Mouse (Mus musculus) cerebellum, postnatal 4 days (tissue): ENCODE results near the gene Mob3c.
A peak's percentile ranks its signal among the peaks of the same experiment; 100 is the strongest.

ENCODE experiments used
- DNase-seq, 2 experiments: peaks; one replicate each; pipeline ENCODE4 v3.0.0; 2022; ENCODE audit warnings: low spot score in 2 of 2, mixed read lengths in 1 of 2

Gene Mob3c

DNA sequence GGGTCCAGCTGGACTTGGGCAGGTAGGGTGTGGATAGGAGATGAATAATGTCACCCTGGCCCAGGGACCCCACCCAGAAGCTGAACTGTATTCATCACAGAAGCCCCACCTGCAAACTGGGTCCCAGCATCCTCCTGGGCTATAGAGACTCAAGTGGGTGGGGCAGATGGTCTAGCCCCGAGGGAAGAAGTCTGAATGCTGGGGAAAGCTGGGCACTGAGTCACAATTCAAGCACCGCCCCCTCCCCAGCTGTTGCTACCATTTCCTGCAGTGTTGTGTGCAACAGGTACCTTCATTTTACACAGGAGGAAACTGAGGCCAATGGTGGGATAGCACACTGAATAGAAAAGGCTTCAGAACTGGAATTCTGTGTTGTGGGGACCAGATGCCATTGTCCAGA, 4.1 kb downstream of the Mob3c start:
- DNase-seq = no peak

DNA sequence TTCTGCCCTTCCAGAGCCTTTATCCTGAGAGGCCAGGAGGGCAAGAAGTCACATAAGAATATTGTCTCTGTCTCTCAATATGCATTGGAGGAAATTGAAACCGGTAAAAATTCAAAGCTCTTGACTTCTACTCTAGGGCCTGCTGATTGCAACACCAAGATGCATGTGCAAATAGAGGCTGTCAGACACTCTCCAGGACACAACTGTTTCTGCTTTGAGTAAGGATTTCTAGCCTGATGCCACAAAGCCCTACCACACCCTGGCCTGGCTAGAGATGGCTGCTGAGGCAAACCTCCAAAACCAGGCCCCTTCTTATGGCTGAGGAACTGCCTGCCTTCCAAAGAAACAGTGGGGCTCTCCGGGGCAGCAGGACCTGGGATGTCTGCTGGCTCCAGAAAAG, 7.7 kb downstream of the Mob3c start:
- no peak for DNase-seq

DNA sequence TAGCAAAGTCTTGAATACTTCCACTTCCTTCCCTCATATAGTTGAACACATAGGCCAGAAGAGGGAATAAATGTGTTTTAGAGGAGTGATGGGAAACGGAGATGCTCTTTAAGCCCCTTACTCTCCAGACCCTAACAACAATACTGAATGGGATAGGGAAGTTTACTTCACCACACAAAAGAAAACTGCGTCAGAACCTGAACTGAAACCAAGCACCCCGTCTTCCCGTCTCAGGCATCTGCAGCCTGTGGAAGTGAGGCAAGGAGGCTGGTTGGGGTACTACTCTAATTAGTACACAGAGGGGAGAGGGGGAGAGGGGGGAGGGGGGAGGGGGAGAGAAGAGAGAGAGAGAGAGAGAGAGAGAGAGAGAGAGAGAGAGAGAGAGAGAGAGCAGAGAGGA, 10.3 kb downstream of the Mob3c start:
- DNase-seq = no peak

- peak; percentile 73 to 83 for DNase-seq
Measured at GRCm38 (mm10) chr4:115838696-115839641, 11.1 kb downstream of the Mob3c start, which contains the start of gene Mknk1. TSS of gene Mknk1 (plus strand) at chr4:115839198.

DNA sequence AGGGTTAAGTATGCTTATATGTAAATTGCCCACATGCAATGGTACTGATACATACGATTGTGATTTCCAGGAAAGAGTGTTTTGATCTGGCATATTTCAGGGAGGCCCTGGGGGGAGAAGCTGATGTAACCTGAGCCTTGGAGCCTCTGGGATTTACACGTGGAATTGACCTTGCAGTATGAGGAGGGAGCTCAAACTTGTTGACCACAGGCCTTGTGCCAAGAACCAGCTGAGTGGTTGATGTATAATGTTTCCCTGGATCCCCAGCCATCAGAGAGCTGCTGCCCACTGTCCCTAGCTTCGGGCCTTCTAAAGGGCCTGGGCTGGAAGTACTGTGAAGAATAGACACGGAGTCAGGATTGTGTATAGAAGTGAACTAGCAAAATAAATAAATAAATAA, 12.1 kb downstream of the Mob3c start:
- no peak for DNase-seq

DNA sequence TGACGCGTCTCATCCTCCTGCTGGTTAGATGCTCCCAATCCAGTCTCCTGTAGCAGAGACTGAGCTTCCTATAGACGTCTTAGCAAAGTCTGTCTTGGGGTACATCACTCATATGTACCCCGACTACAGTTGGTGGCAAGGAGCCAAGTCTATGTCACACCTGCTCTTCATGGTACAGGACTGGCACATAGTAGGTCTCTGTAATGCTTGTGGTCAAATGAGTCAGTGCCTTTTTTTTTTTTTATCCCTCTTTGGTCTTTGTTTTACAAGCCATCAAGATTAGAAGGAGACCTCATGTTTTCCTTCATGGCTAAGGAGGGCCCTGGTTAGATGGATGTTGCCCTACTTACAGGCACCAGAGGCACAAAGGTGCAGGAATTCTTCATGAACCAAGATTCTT, 12.9 kb downstream of the Mob3c start:
- no peak for DNase-seq

GRCm38 (mm10) chr4:115846656-115847055, 18.8 kb downstream of the Mob3c start:
- DNase-seq = no peak

- DNase-seq = no peak
Measured at GRCm38 (mm10) chr4:115847377-115847776, 19.5 kb downstream of the Mob3c start.

- DNase-seq = no peak
Measured at GRCm38 (mm10) chr4:115848083-115848482, 20.2 kb downstream of the Mob3c start.

GRCm38 (mm10) chr4:115848990-115849677, 21.2 kb downstream of the Mob3c start:
- no peak for DNase-seq

DNA sequence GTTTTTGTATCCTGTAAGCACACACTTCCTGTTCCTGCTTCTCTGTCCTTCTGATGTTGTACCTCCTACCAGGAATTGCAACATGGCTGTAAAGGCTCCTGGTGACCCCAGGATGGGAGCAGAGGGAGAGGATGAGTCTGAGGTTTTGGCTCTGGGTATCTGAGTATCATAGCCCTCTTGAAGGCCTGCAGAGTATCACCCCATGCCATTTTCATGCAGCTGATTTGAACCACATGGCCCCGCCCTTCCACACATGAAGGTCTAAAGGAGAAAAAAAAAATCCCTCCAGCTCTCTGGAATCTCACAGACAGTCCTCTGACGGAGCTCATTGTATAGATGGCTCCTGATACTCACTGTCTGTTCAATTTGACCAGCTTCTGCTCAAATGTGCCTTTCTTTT, 22.2 kb downstream of the Mob3c start:
- DNase-seq = no peak

GRCm38 (mm10) chr4:115850631-115851030, 22.7 kb downstream of the Mob3c start:
- DNase-seq = no peak

DNA sequence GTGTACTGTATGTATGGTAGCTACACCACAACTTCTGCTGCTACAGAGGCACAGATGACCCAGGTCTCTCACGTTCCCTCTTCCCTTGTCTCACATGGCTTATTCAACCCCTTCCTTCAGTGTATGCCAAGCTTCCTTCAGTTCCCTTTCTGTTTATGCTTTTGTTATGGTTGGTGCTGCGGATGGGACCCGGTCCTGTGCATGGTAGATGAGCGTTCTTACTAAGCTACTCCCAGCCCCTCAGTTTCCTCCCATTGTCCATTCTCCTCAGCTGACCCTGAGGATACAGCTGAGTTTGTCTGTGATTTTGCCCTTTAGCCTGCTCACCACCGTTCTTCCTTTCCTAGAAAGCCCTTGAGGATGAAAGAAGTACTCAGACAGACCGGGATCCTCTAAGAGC, 23.7 kb downstream of the Mob3c start:
- no peak for DNase-seq

GRCm38 (mm10) chr4:115855100-115855499, 27.2 kb downstream of the Mob3c start:
- DNase-seq = no peak

- no peak for DNase-seq
Measured at GRCm38 (mm10) chr4:115855609-115856008, 27.7 kb downstream of the Mob3c start.

GRCm38 (mm10) chr4:115856282-115856681, 28.4 kb downstream of the Mob3c start:
- no peak for DNase-seq

DNA sequence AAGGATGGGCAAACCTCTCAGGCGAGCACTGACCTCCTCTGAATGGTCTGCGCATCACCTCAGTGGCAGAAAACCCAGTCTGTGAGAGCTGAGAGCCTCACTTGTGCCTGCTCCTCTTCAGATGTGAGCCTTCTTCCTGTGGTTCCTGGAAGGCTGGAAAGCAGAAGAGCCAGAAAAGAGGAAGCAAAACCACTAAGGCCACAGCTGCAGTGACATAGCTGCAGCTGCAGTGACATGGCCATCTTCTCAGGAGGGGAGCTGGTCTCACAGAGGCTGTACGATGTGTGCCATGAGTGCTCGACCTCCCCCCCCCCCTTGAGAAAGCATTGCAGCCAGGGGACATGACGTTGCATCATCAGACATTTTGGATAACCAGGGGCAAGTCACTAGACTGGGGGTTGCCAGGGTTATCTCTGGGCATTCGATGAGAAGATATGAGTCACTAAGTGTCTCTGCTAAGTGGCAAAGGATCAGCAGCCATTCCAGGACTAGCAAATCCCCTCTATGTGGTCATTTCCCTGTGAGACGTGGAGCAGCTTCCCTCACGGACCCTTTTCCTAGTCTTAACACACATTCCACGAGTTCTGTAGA, 29.5 kb downstream of the Mob3c start:
- DNase-seq = no peak

DNA sequence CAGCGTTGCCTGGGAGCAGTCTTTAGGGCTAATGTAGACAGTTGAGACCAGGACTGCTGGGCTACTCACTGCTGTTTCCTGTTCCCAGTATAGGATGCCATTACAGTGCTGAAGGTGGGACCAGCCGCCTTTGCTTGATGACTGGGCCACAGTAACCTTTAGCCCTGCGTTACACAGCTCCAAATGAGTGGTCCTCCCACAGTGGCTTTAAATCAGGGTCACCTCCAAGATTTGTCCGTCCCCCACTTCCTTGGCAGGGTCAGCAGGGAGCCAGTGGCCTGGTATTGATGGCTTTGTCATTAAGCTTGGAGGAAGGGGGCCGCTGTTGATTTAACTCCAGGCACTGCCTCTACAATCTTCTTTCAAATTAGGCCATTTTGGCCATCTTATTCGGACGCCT, 35.5 kb downstream of the Mob3c start:
- DNase-seq = no peak

DNA sequence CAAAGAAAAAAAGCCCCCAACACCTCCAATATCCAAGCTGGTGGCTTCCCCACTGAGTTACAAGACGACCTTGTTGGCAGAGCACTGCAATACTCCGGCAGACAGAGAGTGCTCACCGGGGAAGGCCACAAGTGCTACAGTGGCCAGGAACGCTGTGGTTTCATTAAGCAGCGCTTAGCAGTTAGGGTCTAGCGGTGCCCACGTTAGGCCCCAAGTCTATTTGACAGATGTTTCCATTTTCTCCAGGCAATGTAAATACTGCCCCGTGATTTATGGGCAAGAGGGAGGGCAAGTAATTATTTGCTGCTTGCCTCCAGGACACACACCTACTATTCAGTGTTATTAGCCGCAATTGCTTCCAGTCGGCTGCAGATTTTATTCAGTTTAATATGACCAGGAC, 36.0 kb downstream of the Mob3c start:
- DNase-seq = no peak

DNA sequence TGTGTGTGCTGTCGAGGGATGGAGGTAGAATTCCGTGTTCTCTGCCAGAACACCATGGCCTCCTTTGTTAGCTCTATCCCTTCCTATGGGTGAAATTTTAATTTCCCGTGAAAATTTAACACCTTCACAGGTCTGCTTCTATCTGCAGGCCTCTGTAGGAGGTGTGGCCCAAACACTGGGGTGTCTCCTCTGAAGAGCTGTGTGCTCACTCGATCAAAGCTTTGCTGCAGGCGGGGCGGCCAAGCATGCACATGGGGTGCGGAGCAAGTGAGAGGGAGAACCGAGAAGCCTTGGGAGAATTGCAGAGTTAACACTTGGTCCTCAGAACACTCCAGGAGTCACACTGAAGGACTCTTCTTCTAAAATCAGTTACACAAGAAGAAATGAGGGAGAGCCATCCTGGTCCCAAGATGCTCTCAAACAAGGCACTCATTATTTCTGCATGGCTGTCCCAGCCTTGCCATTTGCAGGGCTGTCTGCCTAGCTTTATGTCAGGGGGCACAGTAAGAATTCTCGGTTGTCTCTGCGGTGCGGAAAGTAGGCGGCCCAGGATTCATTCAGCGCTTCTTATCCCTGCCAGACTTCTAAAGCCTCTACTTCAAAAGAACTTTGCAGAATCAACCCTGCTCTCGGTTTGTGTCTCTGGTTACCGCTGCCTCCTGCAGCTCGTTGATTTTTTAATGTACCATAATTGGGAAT, 41.8 kb downstream of the Mob3c start:
- DNase-seq = no peak

DNA sequence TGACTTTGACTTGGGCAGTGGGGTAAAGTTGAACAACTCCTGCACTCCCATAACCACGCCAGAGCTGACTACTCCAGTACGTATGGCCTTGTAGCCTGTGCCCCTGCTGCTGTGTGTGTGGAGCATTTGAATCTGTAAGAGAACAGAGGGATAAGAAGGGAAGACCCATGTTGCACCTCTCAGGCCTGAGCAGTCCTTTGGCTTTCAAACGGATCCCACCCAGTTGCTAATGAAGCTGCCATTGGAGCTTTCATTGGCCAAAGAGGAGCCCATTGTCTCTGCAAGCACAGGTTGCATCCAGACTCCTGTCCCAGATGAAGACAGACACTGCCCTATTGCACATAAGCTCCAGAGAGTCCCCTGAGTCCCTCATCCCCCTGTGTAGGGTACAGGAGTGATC, 45.3 kb downstream of the Mob3c start:
- no peak for DNase-seq

GRCm38 (mm10) chr4:115878216-115878678, 50.4 kb downstream of the Mob3c start:
- DNase-seq = no peak
